ENCODE assay signal across 18 mouse cellular contexts in genomic region chr13:56329165-56329564, GRCm38 (mm10).
"Had no signal": no experiment of that assay in that cellular context is flagged by ENCODE, and none has a peak within 500 bp of the region (broad histone marks: within the 10 kb centered on the region; RNA-seq: fewer than 3 reads in every experiment).

No protein-coding gene starts in this region.

- H3K27ac ChIP-seq: kidney, embryonic 15.5 days; liver, embryonic 12.5 days; liver, embryonic 15.5 days; lung, embryonic 15.5 days; stomach, postnatal 0 days had no signal

- H3K4me3 ChIP-seq: kidney, embryonic 15.5 days; limb, embryonic 12.5 days; liver, embryonic 12.5 days; liver, embryonic 15.5 days; lung, embryonic 15.5 days; megakaryocyte, embryonic 14.5 days had no signal

- DNase-seq: kidney, adult 8-10 months; kidney, postnatal 10 days; kidney, postnatal 36 days; liver; lung, adult 18-20 months; lung, postnatal 10 days; lung, postnatal 36 days; thymus, adult 2 months; thymus, postnatal 14 days; thymus, postnatal 4 days had no signal

- H3K4me2 ChIP-seq: kidney, embryonic 15.5 days; limb, embryonic 12.5 days; liver, embryonic 12.5 days; liver, embryonic 15.5 days; lung, embryonic 15.5 days; midbrain, embryonic 11.5 days had no signal

- H3K4me1 ChIP-seq: liver, embryonic 12.5 days; liver, embryonic 15.5 days; lung, embryonic 15.5 days had no signal

- H3K36me3 ChIP-seq: kidney, embryonic 15.5 days; limb, embryonic 12.5 days; liver, embryonic 12.5 days; liver, embryonic 15.5 days; lung, embryonic 15.5 days had no signal

- ATAC-seq: liver, embryonic 12.5 days had no signal

- H3K9ac ChIP-seq: kidney, embryonic 15.5 days; limb, embryonic 12.5 days; liver, embryonic 12.5 days; liver, embryonic 15.5 days; lung, embryonic 15.5 days had no signal

- H3K27me3 ChIP-seq: kidney, embryonic 15.5 days; liver, embryonic 15.5 days; lung, embryonic 15.5 days had no signal

- H3K9me3 ChIP-seq: kidney, embryonic 15.5 days; limb, embryonic 12.5 days; liver, embryonic 12.5 days; liver, embryonic 15.5 days; lung, embryonic 15.5 days had no signal
